Mouse (Mus musculus) layer of hippocampus, adult 11-12 months (tissue): ENCODE results near the gene Psme2.
A peak's percentile ranks its signal among the peaks of the same experiment; 100 is the strongest.

Experiments
- DNase-seq: peaks from one replicate; pipeline ENCODE4 v3.0.0; 2022; ENCODE audit warnings: low spot score

The Psme2 gene

DNA sequence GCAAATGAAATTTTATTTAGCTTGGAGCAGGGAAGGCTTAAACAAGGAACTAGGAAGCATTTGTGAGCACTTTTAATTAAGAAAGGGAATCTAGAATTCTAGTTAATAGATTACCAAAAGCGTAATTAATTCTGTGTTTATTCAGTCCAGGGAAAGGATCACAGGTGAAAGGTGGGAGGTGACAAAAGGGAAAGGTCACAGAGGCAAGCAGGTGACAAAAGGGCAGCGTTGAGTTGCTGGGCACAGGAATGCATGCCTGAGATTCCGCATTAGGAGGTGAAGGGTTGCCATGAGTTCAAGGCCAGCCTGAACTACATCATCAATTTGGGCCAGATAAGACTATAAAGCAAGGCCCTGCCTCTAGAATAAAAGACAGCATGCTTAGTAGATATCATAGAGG is 23.4 kb downstream of the Psme2 start:
- DNase-seq, result no peak

GRCm38 (mm10) chr14:55565748-55566147 is 25.2 kb downstream of the Psme2 start:
- DNase-seq, result no peak

- DNase-seq, result no peak
Measured at GRCm38 (mm10) chr14:55563249-55563648, 27.7 kb downstream of the Psme2 start.

DNA sequence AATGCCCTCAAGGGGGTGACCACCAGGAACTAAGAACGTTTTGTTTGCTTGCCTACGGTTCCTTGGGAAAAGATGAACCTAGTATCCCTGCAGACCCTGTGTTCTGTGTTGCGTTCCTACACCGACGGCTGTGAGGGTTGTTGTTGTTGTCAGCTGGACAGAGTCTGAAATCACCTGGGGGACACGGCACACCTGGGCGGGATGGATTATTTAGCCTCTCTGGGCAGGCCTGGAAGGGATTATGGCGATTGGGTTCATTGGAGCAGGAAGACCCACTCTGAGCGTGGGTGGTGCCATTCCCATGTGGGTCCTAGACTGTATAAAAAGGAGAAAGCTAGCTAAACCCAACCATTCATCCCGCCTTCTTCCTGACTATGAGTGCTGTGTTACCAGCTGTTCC is 29.1 kb downstream of the Psme2 start:
- no peak for DNase-seq

- peak; percentile 99 for DNase-seq
Measured at GRCm38 (mm10) chr14:55560202-55561073, 30.5 kb downstream of the Psme2 start, which contains the start of gene A730061H03Rik. A730061H03Rik (minus strand) TSS chr14:55560406.

DNA sequence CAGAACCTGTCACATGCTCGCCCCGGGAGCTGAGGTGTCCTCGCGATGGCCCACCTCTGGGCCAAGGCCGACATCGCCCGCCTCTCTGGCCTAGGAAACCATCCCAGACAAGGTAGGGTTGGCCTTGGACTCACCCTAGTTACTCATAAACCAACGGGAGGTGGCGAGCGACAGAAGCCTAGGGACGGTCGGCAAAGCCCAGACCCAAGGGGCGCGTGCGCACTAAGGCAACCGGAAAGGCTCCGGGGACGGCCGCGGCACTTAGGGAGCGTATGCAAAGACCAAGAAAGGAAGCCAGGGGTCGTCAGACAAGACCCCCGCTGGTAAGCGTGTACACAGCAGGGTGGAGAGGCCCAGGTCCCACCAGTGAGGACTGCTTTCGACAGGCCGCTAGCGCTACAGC is 31.1 kb downstream of the Psme2 start, which contains the start of gene Dcaf11:
TSS of gene Dcaf11 (plus strand) at position 208 of the 403 bp plus-strand sequence.
- peak; percentile 91 for DNase-seq

DNA sequence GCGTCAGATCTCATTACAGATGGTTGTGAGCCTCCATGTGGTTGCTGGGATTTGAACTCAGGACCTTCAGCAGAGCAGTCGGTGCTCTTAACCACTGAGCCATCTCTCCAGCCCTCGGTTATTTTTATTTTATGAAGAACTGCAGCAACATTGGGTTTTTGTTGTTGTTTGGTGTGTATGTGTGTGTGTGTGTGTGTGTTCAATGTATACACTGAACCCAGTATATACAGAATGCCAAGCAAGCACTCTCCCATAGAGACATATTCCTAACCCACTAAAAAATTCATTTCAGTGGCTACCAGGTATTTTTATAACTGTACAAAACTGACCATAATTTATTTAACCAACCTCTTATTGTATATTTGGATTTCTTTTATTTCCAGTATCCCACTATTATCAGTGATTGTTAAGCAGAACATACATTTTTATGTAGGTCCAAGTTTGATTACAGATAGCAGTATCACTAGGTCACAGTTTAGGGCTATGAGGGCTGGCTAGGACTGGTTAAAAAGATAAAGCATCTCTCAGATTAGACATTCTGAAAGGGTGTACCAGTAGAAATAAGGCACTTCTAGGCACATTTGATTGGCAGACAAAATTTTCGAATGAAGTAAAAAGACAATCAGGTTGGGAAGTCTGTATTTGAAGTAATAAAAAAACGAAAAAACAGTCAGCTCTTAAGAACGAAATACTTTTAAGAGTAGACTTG is 32.0 kb downstream of the Psme2 start:
- no peak for DNase-seq

GRCm38 (mm10) chr14:55557587-55557986 is 33.3 kb downstream of the Psme2 start:
- DNase-seq, result no peak

- peak; percentile 81 for DNase-seq
Measured at GRCm38 (mm10) chr14:55557003-55557402, 33.9 kb downstream of the Psme2 start.

- no peak for DNase-seq
Measured at GRCm38 (mm10) chr14:55555788-55556187, 35.1 kb downstream of the Psme2 start.

GRCm38 (mm10) chr14:55554635-55555034 is 36.3 kb downstream of the Psme2 start:
- DNase-seq, result no peak

DNA sequence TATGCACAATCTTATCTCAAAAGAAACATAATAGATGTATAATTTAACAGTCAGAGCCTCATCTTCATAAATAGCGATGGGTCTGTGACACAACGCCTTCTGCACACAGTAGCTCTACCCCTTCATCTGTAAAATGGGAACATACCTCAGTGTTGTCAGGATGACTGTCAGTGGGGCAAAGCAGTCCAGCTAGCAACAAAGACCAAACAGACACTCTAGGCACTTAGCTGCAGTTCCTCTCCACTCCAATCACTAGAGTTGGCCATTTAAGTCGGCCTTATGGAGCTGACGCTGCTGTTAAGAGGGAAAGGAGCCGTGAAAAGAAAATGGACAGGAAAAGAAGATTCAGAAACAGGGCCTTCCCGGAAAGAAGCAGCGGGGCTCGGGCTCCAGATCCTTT is 39.1 kb downstream of the Psme2 start:
- no peak for DNase-seq

DNA sequence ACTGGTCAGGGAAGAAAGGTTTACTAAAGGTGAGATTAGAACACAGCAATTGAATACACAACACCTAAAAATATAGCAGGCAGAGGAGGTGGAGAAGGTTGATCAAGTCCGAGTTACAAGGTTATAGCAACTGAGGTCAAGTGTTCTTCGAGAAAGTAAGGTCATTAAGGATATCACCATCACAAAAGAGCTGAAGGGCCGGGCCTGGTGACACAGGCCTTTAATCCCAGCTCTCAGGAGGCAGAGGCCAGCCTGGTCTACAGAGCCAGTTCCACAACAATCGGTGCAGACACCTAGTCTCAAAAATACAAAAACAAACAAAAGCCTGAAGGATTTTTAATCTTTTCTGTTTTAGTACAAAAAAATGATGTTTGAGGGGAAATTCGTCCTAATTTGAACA is 39.6 kb downstream of the Psme2 start:
- DNase-seq, result no peak

- no peak for DNase-seq
Measured at GRCm38 (mm10) chr14:55550191-55550590, 40.7 kb downstream of the Psme2 start.

DNA sequence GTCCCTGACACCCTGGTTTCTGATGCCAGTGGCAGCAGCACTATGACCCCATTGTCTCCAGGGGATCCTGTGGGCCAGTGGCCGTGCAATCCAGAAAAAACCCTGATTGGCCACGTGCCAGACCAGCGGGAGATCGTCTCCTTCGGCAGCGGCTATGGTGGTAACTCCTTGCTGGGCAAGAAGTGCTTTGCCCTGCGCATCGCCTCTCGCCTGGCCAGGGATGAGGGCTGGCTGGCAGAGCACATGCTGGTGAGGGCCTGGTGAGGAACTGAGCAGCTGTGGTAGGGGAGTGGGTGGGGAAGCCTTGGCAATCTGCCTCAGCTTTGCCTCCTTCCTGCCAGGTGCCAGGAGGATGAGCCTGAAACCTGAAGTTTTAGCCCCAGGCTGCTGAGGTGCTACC is 46.6 kb downstream of the Psme2 start:
- DNase-seq, result no peak

DNA sequence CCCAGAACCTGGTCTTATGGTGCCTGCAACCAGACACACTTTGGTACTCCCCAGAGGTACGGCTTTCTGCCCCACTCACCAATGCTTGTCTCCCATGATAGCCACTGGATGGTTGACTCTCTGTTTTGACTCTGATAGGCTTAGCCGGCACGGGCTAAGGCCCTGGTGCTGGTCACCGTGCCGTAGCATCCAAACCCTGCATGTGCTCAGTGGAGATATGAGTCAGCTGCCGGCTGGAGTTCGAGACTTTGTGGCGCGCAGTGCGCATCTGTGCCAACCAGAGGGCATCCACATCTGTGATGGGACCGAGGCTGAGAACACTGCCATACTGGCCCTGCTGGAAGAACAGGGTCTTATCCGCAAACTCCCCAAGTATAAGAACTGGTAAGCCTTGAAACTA is 48.6 kb downstream of the Psme2 start:
- no peak for DNase-seq

- peak; percentile 73 for DNase-seq
Measured at GRCm38 (mm10) chr14:55540787-55541321, 50.1 kb downstream of the Psme2 start.

DNA sequence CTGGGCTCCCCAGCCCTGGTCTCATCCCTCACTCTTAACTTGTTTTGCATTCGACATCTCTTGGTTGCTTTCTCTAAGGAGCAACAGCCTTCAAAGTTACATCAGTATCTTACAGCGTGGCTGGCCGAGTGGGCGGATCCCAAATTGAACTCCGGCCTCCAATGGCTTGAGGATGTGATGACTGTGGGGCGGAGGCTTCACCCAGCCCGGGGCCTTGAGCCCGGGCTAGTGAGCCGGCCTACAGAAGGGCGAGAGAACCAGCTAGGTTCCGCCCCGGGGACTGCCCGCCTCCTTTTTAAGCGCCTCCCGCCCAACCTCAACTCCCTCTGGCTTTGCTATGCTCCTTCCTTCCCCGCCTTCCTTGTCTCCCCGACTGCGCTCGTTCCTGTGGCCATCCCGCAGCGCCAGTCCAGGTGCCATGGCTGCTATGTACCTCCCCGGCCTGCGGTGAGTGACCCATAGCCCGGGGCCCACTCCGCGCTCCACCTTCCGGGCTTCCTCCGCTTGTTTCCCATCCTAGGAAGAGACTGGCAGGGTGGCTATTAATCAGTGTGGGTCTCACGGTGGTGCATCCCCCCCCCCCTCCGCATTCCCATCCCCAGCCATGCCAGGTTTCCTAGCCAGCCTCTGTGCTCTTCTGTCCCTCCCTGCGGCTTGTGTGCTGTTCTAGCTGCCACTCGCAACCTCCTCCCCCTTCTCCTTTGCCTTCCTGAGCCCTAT is 50.7 kb downstream of the Psme2 start, which contains the start of gene Pck2:
TSS of gene Pck2 (plus strand) at position 200 of the 720 bp plus-strand sequence.
- peak; percentile 80 for DNase-seq
